Mouse (Mus musculus) kidney, adult 8-10 months (tissue): ENCODE measurements around the gene Ssc4d.
A peak's percentile ranks its signal among the peaks of the same experiment; 100 is the strongest.

Experiments
- DNase-seq, 2 experiments: peaks; one replicate each; pipeline ENCODE4 v3.0.0; 2022

Gene Ssc4d

GRCm38 (mm10) chr5:135975893-135976668 lies 1.8 kb upstream of the Ssc4d start:
- no peak for DNase-seq

DNA sequence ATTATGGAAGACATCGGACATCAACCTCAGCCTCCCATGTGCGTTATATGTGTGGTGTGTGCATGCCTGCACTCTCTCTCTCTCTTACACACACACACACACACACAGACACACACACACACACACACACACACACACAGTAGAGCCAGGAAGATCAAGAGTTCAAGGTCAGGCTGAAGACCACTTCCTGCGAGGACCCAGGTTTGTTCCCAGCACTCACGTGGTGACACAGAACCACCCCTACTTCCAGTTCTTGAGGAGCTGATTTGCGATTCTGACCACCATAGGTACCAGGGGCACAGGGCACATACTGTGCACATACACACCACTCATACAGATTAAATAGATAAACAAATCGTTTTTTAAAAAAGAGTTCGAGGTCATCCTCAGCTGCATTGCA lies 2.5 kb downstream of the Ssc4d start:
- DNase-seq, result no peak

DNA sequence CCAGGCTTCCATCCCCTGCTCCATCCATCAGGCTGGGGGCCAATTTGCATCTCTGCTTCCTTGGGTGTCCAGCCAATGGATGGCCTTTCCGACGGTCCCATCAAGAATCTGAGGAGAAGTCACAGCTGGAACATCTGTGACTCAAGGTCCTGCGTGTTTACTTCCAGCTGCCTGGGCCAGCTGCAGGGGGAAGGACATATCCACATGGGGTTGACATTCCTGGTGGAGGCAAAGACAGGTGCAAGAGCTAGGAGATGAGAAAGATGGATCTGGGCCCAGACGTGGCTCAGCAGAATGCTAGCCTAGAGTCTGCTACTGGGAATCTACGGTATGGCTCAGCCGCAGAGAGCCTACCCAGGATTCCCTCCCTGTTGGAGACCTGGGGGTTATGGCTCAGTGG lies 4.1 kb downstream of the Ssc4d start:
- DNase-seq, result no peak

GRCm38 (mm10) chr5:135968781-135969180 lies 5.5 kb downstream of the Ssc4d start:
- peak in 1 of 2 experiments; percentile 56 for DNase-seq

DNA sequence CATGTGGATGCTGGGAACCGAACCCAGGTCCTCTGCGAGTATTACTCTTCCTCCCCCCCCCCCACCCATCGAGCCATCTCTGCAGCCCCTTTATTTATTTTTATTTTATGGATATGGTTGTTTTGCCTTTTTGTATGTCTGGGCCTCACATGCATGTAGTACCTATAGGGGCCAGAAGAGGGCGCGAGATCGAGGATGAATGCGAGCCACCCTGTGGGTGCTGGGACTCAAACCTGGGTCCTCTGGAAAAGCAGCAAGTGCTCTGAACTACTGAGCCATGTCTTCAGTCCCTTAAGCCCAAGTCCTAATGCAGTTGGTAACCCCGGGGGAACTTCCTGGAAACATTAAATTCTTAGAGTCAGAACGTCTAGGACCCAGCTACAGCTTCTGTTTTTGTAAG lies 7.5 kb downstream of the Ssc4d start:
- DNase-seq, result peak in 1 of 2 experiments; percentile 15

DNA sequence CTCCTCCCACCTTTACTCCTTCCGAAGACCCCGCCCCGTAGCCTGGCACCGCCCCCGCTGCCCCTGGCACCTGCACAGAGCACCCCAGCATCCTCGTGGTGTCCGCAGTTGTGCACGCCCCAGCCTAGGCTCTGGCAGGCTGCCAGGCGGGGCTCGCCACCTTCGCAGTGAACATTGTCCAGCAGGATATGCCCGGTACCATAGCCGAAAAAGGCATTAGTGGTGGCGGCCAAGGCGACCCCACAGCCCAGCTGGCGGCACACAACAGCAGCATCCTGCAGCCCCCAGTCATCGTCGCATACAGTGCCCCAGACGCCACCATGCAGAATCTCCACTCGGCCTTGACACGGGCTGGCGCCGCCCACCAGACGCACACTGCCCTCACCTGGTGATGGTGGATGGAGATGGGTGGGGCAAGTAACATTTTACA lies 8.8 kb downstream of the Ssc4d start:
- peak in 1 of 2 experiments; percentile 52 for DNase-seq

- no peak for DNase-seq
Measured at GRCm38 (mm10) chr5:135963280-135963627, 11.1 kb downstream of the Ssc4d start.

DNA sequence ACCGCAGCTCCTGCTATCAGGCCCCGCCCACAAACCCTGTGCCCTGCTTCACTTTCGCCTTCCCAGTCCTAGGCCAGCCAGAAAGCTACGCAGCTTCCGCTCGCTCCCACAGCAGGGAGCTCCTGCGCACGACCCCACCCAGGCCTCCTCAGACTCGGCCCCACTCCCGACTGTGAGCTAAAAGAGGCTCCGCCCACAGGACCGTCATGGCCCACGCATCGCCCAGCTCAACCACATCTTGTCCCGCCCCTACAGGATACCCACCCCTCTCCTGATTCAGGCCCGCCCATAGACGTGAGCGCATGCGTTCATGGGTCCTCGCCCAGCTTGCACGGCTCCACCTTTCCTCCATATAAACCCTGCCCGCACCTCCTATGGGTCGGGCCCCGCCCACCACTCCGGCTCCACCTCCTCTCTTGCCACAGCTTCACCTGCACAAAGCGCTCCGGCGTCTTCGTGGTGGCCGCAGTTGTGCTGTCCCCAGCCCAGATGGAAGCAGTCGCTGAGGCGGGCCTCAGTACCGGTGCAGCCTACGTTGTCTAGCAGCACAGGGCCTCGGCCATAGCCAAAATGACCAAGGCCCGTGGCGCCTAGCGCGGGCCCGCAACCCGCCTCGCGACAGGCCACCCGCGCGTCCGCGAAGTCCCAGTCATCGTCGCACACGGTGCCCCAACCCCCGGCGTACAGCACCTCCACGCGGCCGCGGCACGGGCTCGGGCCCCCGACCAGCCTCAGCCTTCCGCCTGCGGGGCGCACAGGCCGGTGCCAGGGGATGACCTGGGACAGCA lies 11.6 kb downstream of the Ssc4d start:
- peak; percentile 99 for DNase-seq

DNA sequence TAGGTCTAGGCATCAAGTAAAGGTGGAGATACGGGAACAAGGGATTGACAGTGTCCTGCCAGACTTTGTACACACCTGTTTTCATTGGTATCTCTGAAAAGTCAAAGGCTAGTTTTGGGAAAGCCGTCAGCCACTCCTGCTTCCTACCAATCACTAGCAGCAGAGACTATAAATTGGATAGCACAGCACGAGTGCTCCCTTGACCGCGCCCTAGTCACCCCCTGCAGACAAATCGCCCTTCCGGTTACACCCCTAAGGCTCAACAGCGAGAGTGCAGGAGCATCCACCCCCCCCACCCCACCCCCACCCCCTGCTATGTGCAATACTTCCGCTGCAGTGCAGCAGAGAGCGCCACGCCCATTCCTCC lies 12.2 kb downstream of the Ssc4d start:
- no peak for DNase-seq

GRCm38 (mm10) chr5:135960909-135961635 lies 13.3 kb downstream of the Ssc4d start:
- peak in 1 of 2 experiments; percentile 9 for DNase-seq

GRCm38 (mm10) chr5:135959911-135960310 lies 14.4 kb downstream of the Ssc4d start:
- no peak for DNase-seq

- DNase-seq, result no peak
Measured at GRCm38 (mm10) chr5:135958367-135958766, 16.0 kb downstream of the Ssc4d start.

GRCm38 (mm10) chr5:135957207-135957974 lies 16.9 kb downstream of the Ssc4d start:
- DNase-seq, result peak; percentile 96 to 99

GRCm38 (mm10) chr5:135956300-135957206 lies 17.8 kb downstream of the Ssc4d start:
- no peak for DNase-seq

DNA sequence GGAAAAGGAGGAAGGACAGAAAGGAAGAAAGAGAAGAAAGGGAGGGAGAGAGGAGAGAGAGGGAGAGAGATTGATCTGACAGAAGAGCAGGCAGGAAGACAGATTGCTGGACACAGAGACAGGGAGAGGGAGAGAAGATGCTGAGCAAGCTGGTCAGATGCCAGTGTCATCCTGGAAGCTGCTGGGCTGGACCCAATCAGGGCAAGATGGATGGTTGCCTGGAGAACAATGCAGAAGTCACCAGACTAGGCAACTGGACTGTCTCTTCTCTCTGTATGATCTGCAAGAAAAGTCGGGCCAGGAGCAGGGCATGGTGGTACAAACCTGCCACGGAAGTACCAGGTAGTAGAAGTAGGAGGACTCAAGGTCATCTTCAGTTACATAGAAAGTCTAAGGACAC lies 21.5 kb downstream of the Ssc4d start:
- no peak for DNase-seq

DNA sequence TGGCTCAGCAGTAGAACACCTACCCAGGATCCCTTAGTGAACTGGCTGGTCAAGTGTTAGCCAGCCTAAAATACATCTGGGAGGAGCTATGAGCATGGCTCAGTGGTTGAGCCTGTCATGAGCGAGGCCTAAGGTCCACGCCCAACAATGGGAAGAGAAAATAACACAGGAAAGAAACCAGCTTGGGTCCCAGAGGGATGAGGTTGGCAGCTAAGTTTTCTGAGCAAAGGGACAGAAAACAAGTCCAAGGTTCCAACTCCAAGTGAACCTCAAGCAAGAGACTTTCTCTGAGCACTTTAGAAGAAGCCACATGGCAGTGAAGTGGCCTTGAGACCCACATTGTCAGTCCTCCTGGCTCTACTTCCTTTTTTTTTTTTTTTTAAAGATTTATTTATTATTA lies 22.7 kb downstream of the Ssc4d start:
- DNase-seq, result no peak

- no peak for DNase-seq
Measured at GRCm38 (mm10) chr5:135950710-135951412, 23.5 kb downstream of the Ssc4d start.

- DNase-seq, result no peak
Measured at GRCm38 (mm10) chr5:135946621-135947020, 27.7 kb downstream of the Ssc4d start.

- no peak for DNase-seq
Measured at GRCm38 (mm10) chr5:135945916-135946408, 28.4 kb downstream of the Ssc4d start.

DNA sequence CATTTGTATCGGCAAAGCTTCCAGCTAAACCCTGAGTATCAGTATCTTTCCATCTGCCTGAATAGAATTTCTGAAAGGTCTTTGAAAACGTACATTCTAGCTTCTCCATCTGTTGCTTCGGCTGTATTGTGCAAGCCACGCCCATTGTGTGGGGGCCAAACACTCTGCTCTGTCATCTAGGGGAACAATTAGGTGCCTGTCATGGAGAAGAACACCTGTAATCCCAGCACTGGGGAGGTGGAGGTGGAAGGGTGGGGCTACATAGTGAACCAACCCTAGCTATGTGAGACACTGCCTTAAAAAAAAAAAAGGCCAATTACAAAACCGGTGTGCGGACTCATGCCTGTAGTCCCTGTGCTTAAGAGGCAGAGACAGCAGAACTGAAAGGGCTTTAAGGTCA lies 31.6 kb downstream of the Ssc4d start:
- DNase-seq, result no peak

DNA sequence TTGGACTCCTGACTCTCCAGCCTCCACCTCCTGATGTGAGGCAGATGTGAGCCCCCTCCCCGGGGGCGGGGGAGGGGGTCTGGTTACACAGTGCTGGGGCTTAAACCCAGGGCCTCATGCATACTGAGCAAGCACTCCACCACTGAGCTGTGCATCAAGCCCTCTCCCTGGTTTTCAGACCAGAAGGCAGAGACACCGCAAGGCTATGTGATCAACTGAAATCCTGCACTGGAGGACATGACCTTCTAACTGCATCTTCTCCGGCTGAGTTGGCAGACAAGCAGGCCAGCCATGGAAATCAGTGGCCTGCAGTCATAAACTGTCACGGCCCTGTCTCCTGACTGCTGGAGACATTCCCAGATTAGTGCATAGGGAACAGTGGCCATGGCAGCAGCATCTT lies 33.7 kb downstream of the Ssc4d start:
- no peak for DNase-seq
